Mouse (Mus musculus): Measurements from ENCODE around the gene Fam219b. TPM values are rescaled to one million over a fixed set of nuclear protein-coding genes. Genes with fewer than 3 reads are reported as not detected.

The Fam219b gene
- polyA plus RNA-seq, 1 experiment from 2014 or later, result 19.0 TPM

- Histone ChIP-seq H3K27ac (ENCODE audit: low read length) (no peak overlapping the region), H3K4me2 (replicated peaks; ENCODE audit: low read depth, low read length) (no peak overlapping the region), H3K9ac (replicated peaks; ENCODE audit: low read length) (no peak overlapping the region), H3K4me1 (ENCODE audit: insufficient read depth, low read length) (peaks cover 26% of the 10 kb centered on the region), H3K27me3 (ENCODE audit: insufficient read depth, low read length) (no peaks in the 10 kb centered on the region), H3K36me3 (ENCODE audit: insufficient read depth, low read length) (peaks cover 24% of the 10 kb centered on the region), H3K9me3 (ENCODE audit: low read length) (no peaks in the 10 kb centered on the region), H3K4me3 (ENCODE audit: low read length) (no peak overlapping the region)
- WGBS, result 94% methylated on average over 6 of the region's 6 CpGs
- no peak for ATAC-seq (ENCODE audit: low FRiP score, low TSS enrichment)
Measured at GRCm38 (mm10) chr9:57568500-57568899, 31.2 kb downstream of the Fam219b start.

- Histone ChIP-seq H3K4me3 (ENCODE audit: low read length) (no peak overlapping the region), H3K36me3 (ENCODE audit: insufficient read depth, low read length) (peaks cover 30% of the 10 kb centered on the region; the same call in 1 of the 2 replicates), H3K4me1 (ENCODE audit: insufficient read depth, low read length) (no peaks in the 10 kb centered on the region), H3K9me3 (ENCODE audit: low read length) (no peaks in the 10 kb centered on the region), H3K27ac (ENCODE audit: low read length) (no peak overlapping the region), H3K9ac (replicated peaks; ENCODE audit: low read length) (no peak overlapping the region), H3K27me3 (ENCODE audit: insufficient read depth, low read length) (no peaks in the 10 kb centered on the region), H3K4me2 (replicated peaks; ENCODE audit: low read depth, low read length) (no peak overlapping the region)
- ATAC-seq (ENCODE audit: low FRiP score, low TSS enrichment), result no peak
Measured at GRCm38 (mm10) chr9:57574397-57574796, 37.1 kb downstream of the Fam219b start.

GRCm38 (mm10) chr9:57575577-57575976 is 38.2 kb downstream of the Fam219b start:
- Histone ChIP-seq H3K4me2 (replicated peaks; ENCODE audit: low read depth, low read length) (no peak overlapping the region), H3K36me3 (ENCODE audit: insufficient read depth, low read length) (peaks cover 29% of the 10 kb centered on the region; the same call in 1 of the 2 replicates), H3K4me1 (ENCODE audit: insufficient read depth, low read length) (no peaks in the 10 kb centered on the region), H3K4me3 (ENCODE audit: low read length) (no peak overlapping the region), H3K27me3 (ENCODE audit: insufficient read depth, low read length) (no peaks in the 10 kb centered on the region), H3K27ac (ENCODE audit: low read length) (no peak overlapping the region), H3K9ac (replicated peaks; ENCODE audit: low read length) (no peak overlapping the region), H3K9me3 (ENCODE audit: low read length) (no peaks in the 10 kb centered on the region)
- 81% methylated on average over 3 of the region's 3 CpGs for WGBS
- ATAC-seq (ENCODE audit: low FRiP score, low TSS enrichment), result no peak

- Histone ChIP-seq H3K9ac (replicated peaks; ENCODE audit: low read length) (no peak overlapping the region), H3K4me1 (ENCODE audit: insufficient read depth, low read length) (no peaks in the 10 kb centered on the region), H3K4me3 (ENCODE audit: low read length) (no peak overlapping the region), H3K27ac (ENCODE audit: low read length) (no peak overlapping the region), H3K4me2 (replicated peaks; ENCODE audit: low read depth, low read length) (no peak overlapping the region), H3K36me3 (ENCODE audit: insufficient read depth, low read length) (peaks cover 46% of the 10 kb centered on the region), H3K9me3 (ENCODE audit: low read length) (no peaks in the 10 kb centered on the region), H3K27me3 (ENCODE audit: insufficient read depth, low read length) (no peaks in the 10 kb centered on the region)
- ATAC-seq (ENCODE audit: low FRiP score, low TSS enrichment), result no peak
- WGBS, result 86% methylated on average over 6 of the region's 6 CpGs
Measured at GRCm38 (mm10) chr9:57577144-57577849, 40.0 kb downstream of the Fam219b start.

GRCm38 (mm10) chr9:57584991-57585390 is 47.7 kb downstream of the Fam219b start:
- H3K4me2 ChIP-seq (replicated peaks; ENCODE audit: low read depth, low read length), result no peak overlapping the region
- H3K9me3 ChIP-seq (ENCODE audit: low read length), result no peaks in the 10 kb centered on the region
- H3K4me3 ChIP-seq (ENCODE audit: low read length), result no peak overlapping the region
- no peak for ATAC-seq (ENCODE audit: low FRiP score, low TSS enrichment)
- peaks cover 8% of the 10 kb centered on the region; the same call in 1 of the 2 replicates for H3K4me1 ChIP-seq (ENCODE audit: insufficient read depth, low read length)
- peaks cover 52% of the 10 kb centered on the region for H3K36me3 ChIP-seq (ENCODE audit: insufficient read depth, low read length)
- no peak overlapping the region for H3K9ac ChIP-seq (replicated peaks; ENCODE audit: low read length)
- H3K27ac ChIP-seq (ENCODE audit: low read length), result no peak overlapping the region
- no peaks in the 10 kb centered on the region for H3K27me3 ChIP-seq (ENCODE audit: insufficient read depth, low read length)
- WGBS, result 86% methylated on average over 3 of the region's 3 CpGs

GRCm38 (mm10) chr9:57589224-57590126 is 52.1 kb downstream of the Fam219b start, which contains the start of gene Ulk3:
Gene Ulk3, plus strand, starts transcription at chr9:57589452.
- peaks cover 22% of the 10 kb centered on the region for H3K4me1 ChIP-seq (ENCODE audit: insufficient read depth, low read length)
- H3K4me2 ChIP-seq (replicated peaks; ENCODE audit: low read depth, low read length), result peak within 1 kb of the TSS; percentile 91
- under 1% methylated on average over 58 of the region's 58 CpGs for WGBS
- peaks cover 28% of the 10 kb centered on the region for H3K36me3 ChIP-seq (ENCODE audit: insufficient read depth, low read length)
- no peaks in the 10 kb centered on the region for H3K27me3 ChIP-seq (ENCODE audit: insufficient read depth, low read length)
- H3K9me3 ChIP-seq (ENCODE audit: low read length), result no peaks in the 10 kb centered on the region
- peak within 1 kb of the TSS; percentile 84 for H3K9ac ChIP-seq (replicated peaks; ENCODE audit: low read length)
- ATAC-seq (ENCODE audit: low FRiP score, low TSS enrichment), result peak; percentile 83
- H3K27ac ChIP-seq (ENCODE audit: low read length), result peak within 1 kb of the TSS; percentile 91
- H3K4me3 ChIP-seq (ENCODE audit: low read length), result peak within 1 kb of the TSS; percentile 77

- Histone ChIP-seq H3K9me3 (ENCODE audit: low read length) (no peaks in the 10 kb centered on the region), H3K9ac (replicated peaks; ENCODE audit: low read length) (no peak overlapping the region), H3K4me2 (replicated peaks; ENCODE audit: low read depth, low read length) (peak overlapping the region; percentile 91; the same call in 1 of the 2 replicates), H3K27me3 (ENCODE audit: insufficient read depth, low read length) (no peaks in the 10 kb centered on the region), H3K36me3 (ENCODE audit: insufficient read depth, low read length) (peaks cover 38% of the 10 kb centered on the region), H3K27ac (ENCODE audit: low read length) (no peak overlapping the region), H3K4me1 (ENCODE audit: insufficient read depth, low read length) (peaks cover 22% of the 10 kb centered on the region), H3K4me3 (ENCODE audit: low read length) (no peak overlapping the region)
- WGBS, result 48% methylated on average over 5 of the region's 5 CpGs
- ATAC-seq (ENCODE audit: low FRiP score, low TSS enrichment), result no peak
Measured at GRCm38 (mm10) chr9:57590726-57591125, 53.4 kb downstream of the Fam219b start.

Other genes with a start within 250 kb of the Fam219b start
- 29.7 and 30.5 TPM in 2 replicates for gene Ppcdc, start 97.4 kb upstream of the Fam219b start, polyA plus RNA-seq (2015; fragmentation: Nextera tagmentation; extraction: Ambion mirVana)
- gene Scamp5, start 69.5 kb upstream of the Fam219b start, polyA plus RNA-seq (2015; fragmentation: Nextera tagmentation; extraction: Ambion mirVana), result 17.7 and 20.2 TPM in 2 replicates
- gene Rpp25, start 33.5 kb upstream of the Fam219b start, polyA plus RNA-seq (2015; fragmentation: Nextera tagmentation; extraction: Ambion mirVana), result 5.5 and 6.4 TPM in 2 replicates
- 670 and 691 TPM in 2 replicates for gene Cox5a, start 16.3 kb upstream of the Fam219b start, polyA plus RNA-seq (2015; fragmentation: Nextera tagmentation; extraction: Ambion mirVana)
- gene Mpi, start 15.2 kb downstream of the Fam219b start, polyA plus RNA-seq (2015; fragmentation: Nextera tagmentation; extraction: Ambion mirVana), result 54.6 and 57.2 TPM in 2 replicates
- 93.4 and 101 TPM in 2 replicates for gene Scamp2, start 23.4 kb downstream of the Fam219b start, polyA plus RNA-seq (2015; fragmentation: Nextera tagmentation; extraction: Ambion mirVana)
- gene Ulk3, start 51.9 kb downstream of the Fam219b start, polyA plus RNA-seq (2015; fragmentation: Nextera tagmentation; extraction: Ambion mirVana), result 18.3 and 22.7 TPM in 2 replicates
- gene Cplx3, start 68.8 kb downstream of the Fam219b start, polyA plus RNA-seq (2015; fragmentation: Nextera tagmentation; extraction: Ambion mirVana), result not detected in 2 replicates
- not detected in 2 replicates for gene Lman1l, start 83.2 kb downstream of the Fam219b start, polyA plus RNA-seq (2015; fragmentation: Nextera tagmentation; extraction: Ambion mirVana)
- gene Csk, start 116.1 kb downstream of the Fam219b start, polyA plus RNA-seq (2015; fragmentation: Nextera tagmentation; extraction: Ambion mirVana), result 27.2 and 31.6 TPM in 2 replicates
- not detected in 2 replicates for gene Cyp1a2, start 146.2 kb downstream of the Fam219b start, polyA plus RNA-seq (2015; fragmentation: Nextera tagmentation; extraction: Ambion mirVana)
- gene Cyp1a1, start 150.4 kb downstream of the Fam219b start, polyA plus RNA-seq (2015; fragmentation: Nextera tagmentation; extraction: Ambion mirVana), result 0.23 and 0.25 TPM in 2 replicates
- 39.2 and 41.2 TPM in 2 replicates for gene Edc3, start 171.0 kb downstream of the Fam219b start, polyA plus RNA-seq (2015; fragmentation: Nextera tagmentation; extraction: Ambion mirVana)
- 82.0 and 90.0 TPM in 2 replicates for gene Clk3, start 228.3 kb downstream of the Fam219b start, polyA plus RNA-seq (2015; fragmentation: Nextera tagmentation; extraction: Ambion mirVana)